Mouse (Mus musculus) MEL (cell line): ENCODE measurements at regions not wholly inside any gene's neighbourhood (a gene's known extent, or its start where the extent isn't known, plus 50 kb on each side); places are given as distances from the start of the nearest gene placed in this dataset.

Source experiments
- DNase-seq: peaks from one replicate; pipeline ENCODE4 v3.0.0; 2011; ENCODE audit warnings: low read depth, low spot score
- H3K27ac ChIP-seq: 2 replicates; pipeline ENCODE4 v1.5.1; 2012; ENCODE audit warnings: low read depth, mild to moderate bottlenecking, control low read depth, low read length, moderate library complexity; ENCODE audit not compliant: control insufficient read depth
- H3K27me3 ChIP-seq, 2 experiments: fragments of 150-350 bp in 1 of 2; sonication (generic) in 1 of 2; 2 replicates each; pipeline ENCODE4 v1.6.1; 2012; ENCODE audit warnings: low read length in 2 of 2, mild to moderate bottlenecking in 2 of 2, improper control_type of control experiment in 1 of 2, moderate library complexity in 1 of 2; ENCODE audit not compliant: insufficient read depth in 2 of 2, control insufficient read depth in 1 of 2
- H3K36me3 ChIP-seq, 2 experiments: 2 replicates each; pipeline ENCODE4 v1.6.1; 2012 to 2014; ENCODE audit warnings: low read length in 2 of 2, improper control_type of control experiment in 1 of 2, inconsistent platforms in 1 of 2, mild to moderate bottlenecking in 1 of 2; ENCODE audit not compliant: insufficient read depth in 2 of 2, control insufficient read depth in 1 of 2
- H3K4me1 ChIP-seq, 2 experiments: fragments of 150-350 bp in 1 of 2; sonication (generic) in 1 of 2; 2 replicates each; pipeline ENCODE4 v1.6.1; 2012; ENCODE audit warnings: low read length in 2 of 2, improper control_type of control experiment in 1 of 2, mild to moderate bottlenecking in 1 of 2; ENCODE audit not compliant: insufficient read depth in 2 of 2, control insufficient read depth in 1 of 2
- H3K4me3 ChIP-seq, 2 experiments: fragments of 150-350 bp in 1 of 2; sonication (generic) in 1 of 2; 2 replicates each; pipeline ENCODE4 v1.5.1; 2012; ENCODE audit warnings: low read depth in 2 of 2, low read length in 2 of 2, mild to moderate bottlenecking in 2 of 2, moderate library complexity in 2 of 2, control low read depth in 1 of 2, improper control_type of control experiment in 1 of 2; ENCODE audit not compliant: control insufficient read depth in 1 of 2, insufficient read depth in 1 of 2
- H3K79me2 ChIP-seq: 2 replicates; pipeline ENCODE4 v1.6.1; 2012; ENCODE audit warnings: mild to moderate bottlenecking, low read length, moderate library complexity; ENCODE audit not compliant: control insufficient read depth, poor library complexity, insufficient read depth
- H3K9ac ChIP-seq: 2 replicates; pipeline ENCODE4 v1.6.1; 2012; ENCODE audit warnings: low read depth, mild to moderate bottlenecking, control low read depth, low read length, moderate library complexity; ENCODE audit not compliant: control insufficient read depth, poor library complexity, severe bottlenecking
- H3K9me3 ChIP-seq: fragments of 150-350 bp; sonication (generic); replicated peaks from 2 replicates; pipeline ENCODE4 v1.6.1; 2012; ENCODE audit warnings: mild to moderate bottlenecking, low read length, improper control_type of control experiment, moderate library complexity; ENCODE audit not compliant: insufficient read depth
- BHLHE40 ChIP-seq: IDR thresholded peaks from 2 replicates; pipeline ENCODE4 v1.6.1; 2012; ENCODE audit warnings: low read depth, mild to moderate bottlenecking, inconsistent platforms, low read length, improper control_type of control experiment, borderline replicate concordance
- E2F4 ChIP-seq: IDR thresholded peaks from 2 replicates; pipeline ENCODE4 v1.6.1; 2011; ENCODE audit warnings: low read depth, low read length, improper control_type of control experiment, borderline replicate concordance
- ELF1 ChIP-seq: IDR thresholded peaks from 2 replicates; pipeline ENCODE4 v1.6.1; 2014; ENCODE audit warnings: low read depth, mild to moderate bottlenecking, inconsistent platforms, low read length, improper control_type of control experiment, moderate library complexity
- EP300 ChIP-seq, 2 experiments: IDR thresholded peaks; 2 replicates each; pipeline ENCODE4 v1.6.1; 2011; ENCODE audit warnings: improper control_type of control experiment in 2 of 2, low read length in 2 of 2, low read depth in 1 of 2, mild to moderate bottlenecking in 1 of 2
- ETS1 ChIP-seq: IDR thresholded peaks from 2 replicates; pipeline ENCODE4 v1.6.1; 2012; ENCODE audit warnings: low read depth, mild to moderate bottlenecking, inconsistent platforms, low read length, improper control_type of control experiment, moderate library complexity
- GABPA ChIP-seq: IDR thresholded peaks from 2 replicates; pipeline ENCODE4 v1.6.1; 2012; ENCODE audit warnings: low read depth, mild to moderate bottlenecking, inconsistent platforms, low read length, improper control_type of control experiment, moderate library complexity
- JUND ChIP-seq: IDR thresholded peaks from 2 replicates; pipeline ENCODE4 v1.6.1; 2011; ENCODE audit warnings: low read depth, mild to moderate bottlenecking, improper control_type of control experiment, low read length
- MAFK ChIP-seq: IDR thresholded peaks from 2 replicates; pipeline ENCODE4 v1.6.1; 2011; ENCODE audit warnings: low read depth, mild to moderate bottlenecking, low read length, improper control_type of control experiment, borderline replicate concordance
- MAX ChIP-seq: IDR thresholded peaks from 2 replicates; pipeline ENCODE4 v1.6.1; 2011; ENCODE audit warnings: low read length, improper control_type of control experiment
- MAZ ChIP-seq: IDR thresholded peaks from 2 replicates; pipeline ENCODE4 v1.6.1; 2012; ENCODE audit warnings: low read depth, mild to moderate bottlenecking, inconsistent platforms, low read length, improper control_type of control experiment
- MEF2A ChIP-seq: IDR thresholded peaks from 2 replicates; pipeline ENCODE4 v1.6.1; 2014; ENCODE audit warnings: low read depth, mild to moderate bottlenecking, inconsistent platforms, low read length, improper control_type of control experiment; ENCODE audit not compliant: poor library complexity, insufficient replicate concordance, severe bottlenecking; ENCODE audit errors: extremely low read depth
- MXI1 ChIP-seq: IDR thresholded peaks from 2 replicates; pipeline ENCODE4 v1.6.1; 2011; ENCODE audit warnings: mild to moderate bottlenecking, low read depth, low read length, improper control_type of control experiment
- MYB ChIP-seq: IDR thresholded peaks from 2 replicates; pipeline ENCODE4 v1.6.1; 2011; ENCODE audit warnings: mild to moderate bottlenecking, low read depth, low read length, improper control_type of control experiment
- MYC ChIP-seq: IDR thresholded peaks from 2 replicates; pipeline ENCODE4 v1.6.1; 2011; ENCODE audit warnings: low read depth, mild to moderate bottlenecking, low read length, improper control_type of control experiment, moderate library complexity
- NELFE ChIP-seq: IDR thresholded peaks from 2 replicates; pipeline ENCODE4 v1.6.1; 2011; ENCODE audit warnings: low read depth, low read length, improper control_type of control experiment
- POLR2A ChIP-seq, 2 experiments: IDR thresholded peaks; 2 replicates each; pipeline ENCODE4 v1.6.1; 2011 to 2012; ENCODE audit warnings: low read length in 2 of 2, mild to moderate bottlenecking in 2 of 2, control low read depth in 1 of 2, improper control_type of control experiment in 1 of 2, low read depth in 1 of 2, moderate library complexity in 1 of 2; ENCODE audit not compliant: control insufficient read depth in 1 of 2, insufficient read depth in 1 of 2, poor library complexity in 1 of 2
- POLR2AphosphoS2 ChIP-seq: IDR thresholded peaks from 2 replicates; pipeline ENCODE4 v1.6.1; 2011; ENCODE audit warnings: low read length, improper control_type of control experiment
- RAD21 ChIP-seq: IDR thresholded peaks from 2 replicates; pipeline ENCODE4 v1.6.1; 2011; ENCODE audit warnings: mild to moderate bottlenecking, low read depth, low read length, improper control_type of control experiment
- SIN3A ChIP-seq: IDR thresholded peaks from 2 replicates; pipeline ENCODE4 v1.6.1; 2012; ENCODE audit warnings: low read length, improper control_type of control experiment, inconsistent platforms
- SMC3 ChIP-seq: IDR thresholded peaks from 2 replicates; pipeline ENCODE4 v1.6.1; 2011; ENCODE audit warnings: low read depth, low read length, improper control_type of control experiment
- TAL1 ChIP-seq: IDR thresholded peaks from 2 replicates; pipeline ENCODE4 v1.6.1; 2012; ENCODE audit warnings: mild to moderate bottlenecking, inconsistent platforms, low read length, moderate library complexity, mixed read lengths
- TCF12 ChIP-seq: IDR thresholded peaks from 2 replicates; pipeline ENCODE4 v1.6.1; 2014; ENCODE audit warnings: low read depth, mild to moderate bottlenecking, inconsistent platforms, low read length, improper control_type of control experiment, moderate library complexity
- UBTF ChIP-seq: IDR thresholded peaks from 2 replicates; pipeline ENCODE4 v1.6.1; 2012; ENCODE audit warnings: low read depth, mild to moderate bottlenecking, inconsistent platforms, low read length, improper control_type of control experiment, moderate library complexity, borderline replicate concordance; ENCODE audit not compliant: insufficient read depth
- USF1 ChIP-seq: IDR thresholded peaks from 2 replicates; pipeline ENCODE4 v1.6.1; 2014; ENCODE audit warnings: low read depth, mild to moderate bottlenecking, inconsistent platforms, low read length, improper control_type of control experiment, moderate library complexity
- USF2 ChIP-seq, 2 experiments: IDR thresholded peaks; 2 replicates each; pipeline ENCODE4 v1.6.1; 2011 to 2012; ENCODE audit warnings: improper control_type of control experiment in 2 of 2, low read length in 2 of 2, borderline replicate concordance in 1 of 2, inconsistent platforms in 1 of 2, low read depth in 1 of 2, mild to moderate bottlenecking in 1 of 2; ENCODE audit not compliant: insufficient read depth in 1 of 2
- ZMIZ1 ChIP-seq: IDR thresholded peaks from 2 replicates; pipeline ENCODE4 v1.6.1; 2012; ENCODE audit warnings: low read depth, mild to moderate bottlenecking, inconsistent platforms, low read length, improper control_type of control experiment, moderate library complexity
- ZNF384 ChIP-seq: IDR thresholded peaks from 2 replicates; pipeline ENCODE4 v1.6.1; 2012; ENCODE audit warnings: low read depth, mild to moderate bottlenecking, inconsistent platforms, low read length, improper control_type of control experiment

DNA sequence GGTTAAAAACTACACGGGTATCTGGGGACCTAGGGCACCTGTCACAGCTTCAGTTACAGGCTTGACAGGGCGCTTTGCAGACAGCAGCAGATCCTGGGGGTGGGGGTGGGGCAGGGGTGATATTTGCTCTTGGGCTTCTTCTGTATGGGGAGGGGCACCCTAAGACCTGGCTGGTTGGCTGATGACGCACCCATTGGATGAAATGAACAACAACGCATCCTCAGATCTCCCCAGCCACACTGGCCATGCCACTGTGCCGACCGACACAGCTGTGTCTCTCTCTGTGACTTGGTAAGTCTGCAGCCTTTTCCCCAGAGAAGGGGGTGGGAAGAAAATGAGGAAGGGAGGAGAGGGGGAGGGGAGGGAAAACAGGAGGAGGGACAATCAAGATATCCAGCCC is 114.3 kb downstream of the Tfap2c start:
- H3K9me3 ChIP-seq = no peaks in the 10 kb centered on the region
- TF ChIP-seq USF2 (IDR thresholded peaks at IDR 0.05; ENCODE audit: borderline replicate concordance in 1 of 2, insufficient read depth in 1 of 2, low read depth in 1 of 2, low read length in 2 of 2) (no peak), MAX (no peak), TAL1 (no peak), BHLHE40 (no peak), RAD21 (no peak), USF1 (no peak), MYC (no peak), GABPA (no peak), MAFK (no peak), ZMIZ1 (no peak), TCF12 (no peak), ZNF384 (no peak), POLR2AphosphoS2 (no peak), JUND (no peak), MAZ (no peak), EP300 (IDR thresholded peaks at IDR 0.05; ENCODE audit: low read depth in 1 of 2, low read length in 2 of 2) (no peak), SMC3 (no peak), MYB (no peak), MEF2A (no peak), NELFE (no peak)
- H3K27me3 ChIP-seq = no peaks in the 10 kb centered on the region
- H3K79me2 ChIP-seq = no peaks in the 10 kb centered on the region
- H3K9ac ChIP-seq = no peak overlapping the region
- no peak overlapping the region for H3K27ac ChIP-seq
- DNase-seq = no peak
- H3K4me1 ChIP-seq = no peaks in the 10 kb centered on the region
- H3K36me3 ChIP-seq = no peaks in the 10 kb centered on the region
- no peak overlapping the region for H3K4me3 ChIP-seq

DNA sequence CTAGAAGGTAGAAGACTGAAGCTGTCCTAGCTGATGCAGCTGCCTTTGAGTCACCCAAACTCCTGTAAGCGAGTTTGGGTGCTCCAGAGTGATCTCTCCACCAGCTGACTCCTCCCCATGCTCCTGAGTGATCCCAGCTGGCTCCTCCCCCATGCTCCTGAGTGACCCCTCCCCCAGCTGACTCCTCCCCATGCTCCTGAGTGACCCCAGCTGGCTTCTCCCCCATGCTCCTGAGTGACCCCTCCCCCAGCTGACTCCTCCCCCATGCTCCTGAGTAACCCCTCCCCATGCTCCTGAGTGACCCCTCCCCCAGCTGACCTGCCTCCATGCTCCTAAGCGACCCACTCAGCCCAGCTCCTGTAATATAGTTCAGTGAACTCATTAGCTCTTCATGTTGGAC is 123.7 kb downstream of the Tfap2c start:
- Histone ChIP-seq H3K79me2 (no peaks in the 10 kb centered on the region), H3K4me3 (no peak overlapping the region), H3K9me3 (no peaks in the 10 kb centered on the region), H3K27me3 (no peaks in the 10 kb centered on the region), H3K9ac (no peak overlapping the region), H3K36me3 (no peaks in the 10 kb centered on the region), H3K27ac (no peak overlapping the region), H3K4me1 (no peaks in the 10 kb centered on the region)
- TF ChIP-seq MAFK (no peak), GABPA (no peak), RAD21 (no peak), USF2 (IDR thresholded peaks at IDR 0.05; ENCODE audit: borderline replicate concordance in 1 of 2, insufficient read depth in 1 of 2, low read depth in 1 of 2, low read length in 2 of 2) (no peak), SIN3A (no peak), JUND (no peak), POLR2A (IDR thresholded peaks at IDR 0.05; ENCODE audit: control insufficient read depth in 1 of 2, insufficient read depth in 1 of 2, low read depth in 1 of 2, low read length in 2 of 2, poor library complexity in 1 of 2) (no peak), ETS1 (no peak), MAZ (no peak), SMC3 (no peak), E2F4 (no peak), ELF1 (no peak), POLR2AphosphoS2 (no peak), MXI1 (no peak), UBTF (no peak)
- no peak for DNase-seq
